10 mouse cellular contexts compared by ENCODE assay signal in genomic region chr5:122527761-122528160, GRCm38 (mm10). TPM values are rescaled to one million over a fixed set of nuclear protein-coding genes. Genes with fewer than 3 reads are reported as not detected.
DNase-seq lines count a peak whose midpoint lies in the region; ATAC-seq and TF ChIP-seq lines count a peak whose summit lies in the region.
"Had no signal": no experiment of that assay in that cellular context is flagged by ENCODE, and none has a peak within 500 bp of the region (broad histone marks: within the 10 kb centered on the region; RNA-seq: fewer than 3 reads in every experiment).

No protein-coding gene starts in this region.

- peak; percentile 91 for DNase-seq in liver, adult 2 months (ENCODE audit: extremely low read depth, low read depth, low spot score)
- DNase-seq in liver, result no peak
- DNase-seq in heart, postnatal 10 days, result peak; percentile 64 to 65
- no peak for DNase-seq in left cerebral cortex, adult 9 months (ENCODE audit: low spot score in 2 of 2)
- no peak for DNase-seq in lung, postnatal 4 days
- DNase-seq in urinary bladder, postnatal 36 days (ENCODE audit: low spot score in 2 of 2), result no peak
- DNase-seq: lung, adult 18-20 months had no signal

- TF ChIP-seq POLR2A in liver, adult 2 months (IDR thresholded peaks at IDR 0.05; ENCODE audit: extremely low read depth, insufficient read depth, low read length), result no peak

- no peaks in the 10 kb centered on the region for H3K36me3 ChIP-seq in liver, adult 2 months (ENCODE audit: control insufficient read depth, insufficient read depth, low read length)
- H3K36me3 ChIP-seq in embryonic facial prominence, embryonic 15.5 days, result no peaks in the 10 kb centered on the region
- no peaks in the 10 kb centered on the region for H3K36me3 ChIP-seq in liver, embryonic 15.5 days (replicated peaks)

- intact Hi-C loops in heart, postnatal 10 days (cut with DNase I), result loop anchor here (2.0 kb wide), 1 partner anchor 15 kb away; no protein-coding TSS in a partner anchor

- no peaks in the 10 kb centered on the region for H3K79me2 ChIP-seq in liver, adult 2 months (ENCODE audit: control insufficient read depth, insufficient read depth, low read length)

- H3K4me1 ChIP-seq in liver, adult 2 months (ENCODE audit: control insufficient read depth, insufficient read depth, low read length), result peaks cover 46% of the 10 kb centered on the region
- H3K4me1 ChIP-seq in embryonic facial prominence, embryonic 15.5 days, result peaks cover 48% of the 10 kb centered on the region
- peaks cover 37% of the 10 kb centered on the region for H3K4me1 ChIP-seq in liver, embryonic 15.5 days (replicated peaks)

- H3K27me3 ChIP-seq in liver, adult 2 months (ENCODE audit: control insufficient read depth, insufficient read depth, low read length), result no peaks in the 10 kb centered on the region
- H3K27me3 ChIP-seq in embryonic facial prominence, embryonic 15.5 days, result no peaks in the 10 kb centered on the region
- no peaks in the 10 kb centered on the region for H3K27me3 ChIP-seq in liver, embryonic 15.5 days
- H3K27me3 ChIP-seq: neural tube, embryonic 12.5 days had no signal

- H3K9me3 ChIP-seq in embryonic facial prominence, embryonic 15.5 days (replicated peaks), result no peaks in the 10 kb centered on the region
- no peaks in the 10 kb centered on the region for H3K9me3 ChIP-seq in liver, embryonic 15.5 days (replicated peaks)
- H3K9me3 ChIP-seq: neural tube, embryonic 12.5 days had no signal

- H3K4me2 ChIP-seq in embryonic facial prominence, embryonic 15.5 days (replicated peaks), result peak overlapping the region; percentile 35
- H3K4me2 ChIP-seq in liver, embryonic 15.5 days, result peak overlapping the region; percentile 30
- H3K4me2 ChIP-seq: neural tube, embryonic 12.5 days had no signal

- ATAC-seq in embryonic facial prominence, embryonic 15.5 days (ENCODE audit: insufficient number of reproducible peaks, low FRiP score, low TSS enrichment, low read depth), result 0 out of 2 replicates have a peak, but pooled peaks have one; percentile 2
- no peak for ATAC-seq in liver, embryonic 15.5 days (ENCODE audit: insufficient read depth)

- TF ChIP-seq CTCF in liver, adult 2 months (IDR thresholded peaks at IDR 0.05; ENCODE audit: low read depth, low read length), result no peak

- no peak overlapping the region for H3K4me3 ChIP-seq in liver, adult 2 months (ENCODE audit: insufficient read depth, low read depth, low read length)
- H3K4me3 ChIP-seq in embryonic facial prominence, embryonic 15.5 days (replicated peaks), result no peak overlapping the region; the same call in none of the 2 replicates
- H3K4me3 ChIP-seq in liver, embryonic 15.5 days (replicated peaks), result no peak overlapping the region
- H3K4me3 ChIP-seq: neural tube, embryonic 12.5 days had no signal

- peak overlapping the region; percentile 52; the same call in 1 of the 2 replicates for H3K9ac ChIP-seq in liver, adult 2 months (ENCODE audit: low read depth, low read length)
- no peak overlapping the region for H3K9ac ChIP-seq in embryonic facial prominence, embryonic 15.5 days
- H3K9ac ChIP-seq in liver, embryonic 15.5 days, result no peak overlapping the region
- H3K9ac ChIP-seq: neural tube, embryonic 12.5 days had no signal

- 15% methylated on average over 11 of the region's 11 CpGs for WGBS in liver, adult 2 months
- 22% methylated on average over 11 of the region's 11 CpGs for WGBS in embryonic facial prominence, embryonic 15.5 days
- WGBS in liver, embryonic 15.5 days (ENCODE audit: insufficient replicate concordance), result 53% methylated on average over 11 of the region's 11 CpGs

- H3K27ac ChIP-seq in liver, adult 2 months (replicated peaks; ENCODE audit: insufficient read depth, low read depth, low read length), result peak overlapping the region; percentile 94
- H3K27ac ChIP-seq in embryonic facial prominence, embryonic 15.5 days (replicated peaks), result peak overlapping the region; percentile 81
- peak overlapping the region; percentile 74 for H3K27ac ChIP-seq in liver, embryonic 15.5 days (replicated peaks)
- H3K27ac ChIP-seq: neural tube, embryonic 12.5 days had no signal

RNA-seq across cellular contexts. Expression of gene Atp2a2, which starts 25.7 kb away (rescaled TPM):
- total RNA-seq in liver, adult 2 months (2014; rRNA removed), result 44.6 and 65.4 TPM in 2 replicates
- polyA plus RNA-seq in liver, adult 2 months (2012; rRNA removed), result 46.0 and 50.5 TPM in 2 replicates
- 34.8 and 38.1 TPM in 2 replicates for polyA plus RNA-seq in embryonic facial prominence, embryonic 15.5 days (2015; fragmentation: Nextera tagmentation; extraction: Ambion mirVana)
- 1,000 to 10,000 TPM; 7,820 to 7,948 TPM for total RNA-seq in heart, postnatal 10 days (2021)
- 13.2 and 14.5 TPM in 2 replicates for polyA plus RNA-seq in liver, embryonic 15.5 days (2015; fragmentation: Nextera tagmentation; extraction: Ambion mirVana)

Comparison
In these comparisons a context has a peak if more than half of its experiments do, and no peak if none do; other contexts are left out.
1. DNase-seq: peak in liver, adult 2 months (single experiment) and heart, postnatal 10 days (2 of 2); none in liver (single experiment), left cerebral cortex, adult 9 months (0 of 2), lung, postnatal 4 days (0 of 2) and urinary bladder, postnatal 36 days (0 of 2).
2. Peak in every context shown above with its lines, with median percentiles within 50 percentile points of each other: H3K27ac ChIP-seq.